Mouse (Mus musculus) hindbrain, embryonic 11.5 days (tissue): ENCODE measurements around the gene Otud4. TPM values are rescaled to one million over a fixed set of nuclear protein-coding genes. Genes with fewer than 3 reads are reported as not detected.
"Not testable (repeated sequence)": the region's sequence is repeated elsewhere in the genome, so short reads cannot be mapped to it uniquely, and the experiment has no call there.

Source experiments
- ATAC-seq: fragments of 200-750 bp; cut with Nextera tagmentation; 2 replicates; pipeline ENCODE4 v1.8.0; 2017; ENCODE audit warnings: mild to moderate bottlenecking, moderate TSS enrichment, moderate library complexity; ENCODE audit not compliant: low FRiP score
- DNase-seq: peaks from one replicate; pipeline ENCODE4 v3.0.0-alpha.2; 2015; ENCODE audit warnings: low spot score
- H3K27ac ChIP-seq: fragments of 300-500 bp; sonication (generic); 2 replicates; pipeline ENCODE4 v1.5.1; 2014; ENCODE audit warnings: mild to moderate bottlenecking, low read depth, low read length
- H3K27me3 ChIP-seq: fragments of 300-500 bp; sonication (generic); 2 replicates; pipeline ENCODE4 v1.6.1; 2014; ENCODE audit warnings: mild to moderate bottlenecking, low read length, moderate library complexity, mixed read lengths; ENCODE audit not compliant: control insufficient read depth, insufficient read depth
- H3K36me3 ChIP-seq: fragments of 300-500 bp; sonication (generic); 2 replicates; pipeline ENCODE4 v1.6.1; 2014; ENCODE audit warnings: mild to moderate bottlenecking, low read length, moderate library complexity, mixed read lengths; ENCODE audit not compliant: control insufficient read depth, insufficient read depth
- H3K4me1 ChIP-seq: fragments of 300-500 bp; sonication (generic); replicated peaks from 2 replicates; pipeline ENCODE4 v1.6.1; 2014; ENCODE audit warnings: low read length, mixed read lengths; ENCODE audit not compliant: control insufficient read depth, insufficient read depth
- H3K4me2 ChIP-seq: fragments of 300-500 bp; sonication (generic); replicated peaks from 2 replicates; pipeline ENCODE4 v1.6.1; 2014; ENCODE audit warnings: mild to moderate bottlenecking, low read depth, low read length
- H3K4me3 ChIP-seq: fragments of 300-500 bp; sonication (generic); 2 replicates; pipeline ENCODE4 v1.5.1; 2014; ENCODE audit warnings: low read depth, low read length
- H3K9ac ChIP-seq: fragments of 300-500 bp; sonication (generic); 2 replicates; pipeline ENCODE4 v1.6.1; 2014; ENCODE audit warnings: low read depth, low read length
- H3K9me3 ChIP-seq: fragments of 300-500 bp; sonication (generic); 2 replicates; pipeline ENCODE4 v1.6.1; 2016; ENCODE audit warnings: low read length; ENCODE audit not compliant: control insufficient read depth
- WGBS: fragments of 180-500 bp; shearing (Covaris S2); extraction: QIAGEN DNeasy Blood & Tissue Kit; methylation state at CpG from one replicate; pipeline ENCODE4 v1.1.7; 2014; 5-methylcytosine and 5-hydroxymethylcytosine counted together
- polyA plus RNA-seq: library from polyadenylated mRNA; unstranded; fragments of >200 nt; fragmentation: Nextera tagmentation; extraction: Ambion mirVana; gene quantifications from 2 replicates; pipeline ENCODE4 v1.2.1, GENCODE M21; 2014

The Otud4 gene
- polyA plus RNA-seq, 1 experiment from 2014 or later: 22.8 TPM

DNA sequence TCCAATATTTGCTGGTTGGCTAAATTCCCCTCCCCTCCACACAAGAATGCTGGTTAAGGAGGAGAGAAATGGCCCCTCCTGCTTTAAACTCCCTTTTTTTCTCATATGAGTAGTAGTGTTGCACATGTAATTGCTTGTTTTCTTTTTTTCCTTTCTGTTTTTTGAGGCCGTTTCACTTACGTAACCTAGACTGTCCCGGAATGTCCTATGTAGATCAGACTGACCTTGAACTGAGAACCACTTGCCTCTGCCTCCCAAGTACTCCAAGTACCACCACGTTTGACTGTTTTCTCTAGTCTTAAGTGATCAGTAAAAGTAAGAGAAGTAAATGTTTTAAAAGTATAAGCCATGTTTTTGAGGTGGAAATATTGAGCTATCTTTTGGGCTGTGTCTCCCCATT, 14.3 kb downstream of the Otud4 start:
- no peaks in the 10 kb centered on the region for H3K4me1 ChIP-seq
- no peak overlapping the region for H3K9ac ChIP-seq
- H3K4me3 ChIP-seq: no peak overlapping the region
- WGBS: 91% methylated on average over 4 of the region's 4 CpGs
- H3K4me2 ChIP-seq: no peak overlapping the region
- H3K27me3 ChIP-seq: no peaks in the 10 kb centered on the region
- no peak for ATAC-seq
- no peak overlapping the region for H3K27ac ChIP-seq
- H3K9me3 ChIP-seq: no peaks in the 10 kb centered on the region
- H3K36me3 ChIP-seq: no peaks in the 10 kb centered on the region
- no peak for DNase-seq

GRCm38 (mm10) chr8:79658715-79659114, 19.3 kb downstream of the Otud4 start:
- ATAC-seq, H3K27me3 ChIP-seq, H3K4me1 ChIP-seq, H3K4me2 ChIP-seq, DNase-seq, H3K9ac ChIP-seq, H3K4me3 ChIP-seq, H3K36me3 ChIP-seq, H3K27ac ChIP-seq, H3K9me3 ChIP-seq: not testable (repeated sequence)
- 88% methylated on average over 4 of the region's 4 CpGs for WGBS

GRCm38 (mm10) chr8:79676461-79676860, 37.0 kb downstream of the Otud4 start:
- H3K36me3 ChIP-seq: peaks cover 6% of the 10 kb centered on the region
- H3K9ac ChIP-seq: no peak overlapping the region
- no peak overlapping the region for H3K4me3 ChIP-seq
- ATAC-seq (no peak), DNase-seq (no peak)
- H3K9me3 ChIP-seq: no peaks in the 10 kb centered on the region
- H3K4me2 ChIP-seq: no peak overlapping the region
- no peak overlapping the region for H3K27ac ChIP-seq
- H3K4me1 ChIP-seq: no peaks in the 10 kb centered on the region
- 88% methylated on average over 4 of the region's 4 CpGs for WGBS
- no peaks in the 10 kb centered on the region for H3K27me3 ChIP-seq

- WGBS: 68% methylated on average over 5 of the region's 5 CpGs
- Histone ChIP-seq H3K4me2 (no peak overlapping the region), H3K9ac (no peak overlapping the region), H3K27ac (no peak overlapping the region), H3K36me3 (no peaks in the 10 kb centered on the region), H3K9me3 (no peaks in the 10 kb centered on the region), H3K4me1 (no peaks in the 10 kb centered on the region), H3K4me3 (no peak overlapping the region), H3K27me3 (no peaks in the 10 kb centered on the region)
- no peak for ATAC-seq
- no peak for DNase-seq
Measured at GRCm38 (mm10) chr8:79679005-79679404, 39.6 kb downstream of the Otud4 start.

DNA sequence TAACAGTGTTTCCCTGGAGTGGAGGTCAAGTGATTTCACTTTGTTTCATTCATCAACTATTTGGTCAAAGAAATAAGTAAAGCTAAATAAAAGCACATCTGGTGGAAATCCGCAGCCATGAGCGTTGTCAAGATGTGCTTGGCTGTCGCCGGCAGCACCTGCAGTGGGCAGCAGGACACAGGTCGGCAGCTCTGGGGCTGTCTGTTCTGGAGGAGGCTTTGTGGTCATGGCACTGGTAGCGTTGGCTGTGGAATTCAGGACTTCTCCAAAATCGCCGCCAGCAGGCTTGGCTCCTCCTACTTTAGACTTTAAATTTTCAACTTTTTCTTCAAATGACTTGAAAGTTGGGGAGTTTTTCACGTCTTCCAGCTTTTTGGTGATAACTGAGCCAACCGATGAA, 40.7 kb downstream of the Otud4 start:
- 52% methylated on average over 10 of the region's 10 CpGs for WGBS

DNA sequence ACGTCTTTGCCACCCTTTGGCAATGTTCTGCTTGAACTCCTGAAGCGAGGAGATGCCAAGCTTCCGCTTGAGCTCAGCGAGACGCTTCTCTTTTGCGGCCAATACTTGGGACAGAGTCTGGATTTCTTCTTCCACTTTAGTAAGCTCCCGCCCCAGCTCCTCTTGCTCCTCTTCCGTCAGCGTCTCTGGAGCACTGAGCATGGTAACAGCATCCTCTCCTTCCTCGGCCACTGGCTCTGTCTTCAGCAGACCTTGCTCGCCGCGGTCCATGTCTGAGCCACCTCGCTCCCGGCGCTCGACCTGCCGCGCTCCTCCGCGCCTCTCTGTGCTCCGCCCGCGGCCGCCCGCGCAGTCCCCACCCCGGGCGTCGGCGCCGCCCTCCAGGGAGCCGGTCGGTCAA, 41.1 kb downstream of the Otud4 start:
- no peaks in the 10 kb centered on the region for H3K27me3 ChIP-seq
- H3K4me3 ChIP-seq: peak overlapping the region; percentile 19; the same call in 1 of the 2 replicates
- no peak overlapping the region for H3K27ac ChIP-seq
- peak; percentile 39 for DNase-seq
- H3K9ac ChIP-seq: no peak overlapping the region
- no peaks in the 10 kb centered on the region for H3K4me1 ChIP-seq
- H3K4me2 ChIP-seq: peak overlapping the region; percentile 48
- peak; percentile 66 for ATAC-seq
- no peaks in the 10 kb centered on the region for H3K9me3 ChIP-seq
- WGBS: 9% methylated on average over 34 of the region's 34 CpGs
- H3K36me3 ChIP-seq: no peaks in the 10 kb centered on the region

More for the DNA sequence above, 40.7 kb downstream of the Otud4 start:
- not testable (repeated sequence) for H3K4me1 ChIP-seq, H3K9ac ChIP-seq, DNase-seq, H3K36me3 ChIP-seq, H3K27me3 ChIP-seq, ATAC-seq, H3K27ac ChIP-seq, H3K4me3 ChIP-seq, H3K9me3 ChIP-seq
- H3K4me2 ChIP-seq: peak overlapping the region; percentile 48; the same call in 1 of the 2 replicates

DNA sequence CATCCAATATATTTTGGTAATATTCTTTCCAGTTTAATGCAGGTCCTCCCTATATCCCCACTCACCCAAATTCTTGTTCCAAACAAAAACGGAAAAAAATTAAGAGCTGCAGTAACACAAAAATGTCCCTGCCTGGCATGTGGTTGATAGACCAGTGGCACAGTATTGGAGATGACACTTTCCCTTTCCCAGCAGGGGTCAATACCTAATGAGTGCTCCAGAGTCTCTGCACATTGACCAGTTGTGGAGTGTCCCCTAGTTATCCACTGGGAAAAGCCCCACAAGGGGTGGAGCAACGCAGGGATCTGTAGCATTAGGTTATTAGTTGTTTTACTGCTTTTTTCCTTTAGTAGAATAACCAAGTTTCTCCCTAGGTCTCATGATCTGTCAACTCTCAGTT, 41.5 kb downstream of the Otud4 start:
- no peaks in the 10 kb centered on the region for H3K27me3 ChIP-seq
- DNase-seq (no peak), ATAC-seq (peak; percentile 64; the same call in 1 of the 2 replicates)
- WGBS: 48% methylated on average over 2 of the region's 2 CpGs
- H3K4me2 ChIP-seq: peak overlapping the region; percentile 48
- H3K4me3 ChIP-seq: peak overlapping the region; percentile 19; the same call in 1 of the 2 replicates
- H3K9ac ChIP-seq: no peak overlapping the region
- H3K9me3 ChIP-seq: no peaks in the 10 kb centered on the region
- H3K27ac ChIP-seq: no peak overlapping the region
- no peaks in the 10 kb centered on the region for H3K4me1 ChIP-seq
- no peaks in the 10 kb centered on the region for H3K36me3 ChIP-seq

DNA sequence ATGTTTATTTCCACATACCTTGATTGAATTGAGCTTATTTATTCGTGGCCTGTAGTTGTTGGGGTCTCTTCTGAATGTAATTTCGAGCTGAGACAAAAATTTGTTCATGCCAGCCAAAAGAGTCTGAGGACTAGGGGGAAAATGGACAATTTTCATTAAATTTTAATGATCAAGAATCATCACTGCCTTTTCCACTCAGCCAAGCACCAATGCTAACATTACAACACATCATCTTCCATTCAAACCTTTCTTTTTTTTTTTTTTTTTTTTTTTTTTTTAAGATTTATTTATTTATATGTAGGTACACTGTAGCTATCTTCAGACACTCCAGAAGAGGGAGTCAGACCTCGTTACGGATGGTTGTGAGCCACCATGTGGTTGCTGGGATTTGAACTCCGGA, 46.5 kb downstream of the Otud4 start:
- H3K4me3 ChIP-seq, H3K9ac ChIP-seq, DNase-seq, H3K27ac ChIP-seq, H3K36me3 ChIP-seq, H3K4me2 ChIP-seq, H3K4me1 ChIP-seq, ATAC-seq, H3K27me3 ChIP-seq, H3K9me3 ChIP-seq: not testable (repeated sequence)
- 93% methylated on average over 5 of the region's 5 CpGs for WGBS

GRCm38 (mm10) chr8:79692531-79692930, 53.1 kb downstream of the Otud4 start:
- no peak for ATAC-seq
- Histone ChIP-seq H3K36me3 (no peaks in the 10 kb centered on the region), H3K27me3 (no peaks in the 10 kb centered on the region), H3K9me3 (no peaks in the 10 kb centered on the region), H3K27ac (no peak overlapping the region), H3K4me2 (no peak overlapping the region), H3K4me3 (no peak overlapping the region), H3K9ac (no peak overlapping the region), H3K4me1 (no peaks in the 10 kb centered on the region)
- DNase-seq: no peak
- 87% methylated on average over 2 of the region's 2 CpGs for WGBS
